Mouse (Mus musculus) adrenal gland (tissue): ENCODE results near the gene Dpp4.

ENCODE experiments used
- intact Hi-C: fragments of 180-260 bp; cut with DNase I; formaldehyde crosslinking; loops from one replicate; pipeline ENCODE4 v1.15.1; 2025

The Dpp4 gene

GRCm38 (mm10) chr2:62363606-62364005 is 48.4 kb downstream of the Dpp4 start:
- intact Hi-C loops, result no loop called here

- intact Hi-C loops, result no loop called here
Observed at GRCm38 (mm10) chr2:62362211-62362610, 49.8 kb downstream of the Dpp4 start.

DNA sequence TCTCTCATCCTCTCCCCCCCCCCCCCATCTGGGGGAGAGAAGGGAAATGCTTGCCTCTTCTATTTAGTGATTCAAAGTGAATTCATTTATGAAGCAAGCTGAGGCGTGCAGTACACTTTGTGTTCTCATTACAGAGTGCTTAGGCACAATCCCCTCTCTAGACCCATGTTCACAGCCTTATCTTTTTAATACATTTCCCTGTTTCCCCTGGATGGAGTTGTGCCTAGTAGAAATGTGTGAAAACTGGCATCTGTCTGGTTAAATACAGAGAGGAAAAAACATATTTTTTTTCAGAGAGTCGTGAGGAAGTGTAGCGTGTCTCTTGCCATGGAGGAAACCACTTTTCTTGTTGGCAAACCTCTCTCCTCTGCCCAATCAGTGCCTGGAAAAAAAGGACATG is 50.5 kb downstream of the Dpp4 start:
- intact Hi-C loops, result no loop called here

DNA sequence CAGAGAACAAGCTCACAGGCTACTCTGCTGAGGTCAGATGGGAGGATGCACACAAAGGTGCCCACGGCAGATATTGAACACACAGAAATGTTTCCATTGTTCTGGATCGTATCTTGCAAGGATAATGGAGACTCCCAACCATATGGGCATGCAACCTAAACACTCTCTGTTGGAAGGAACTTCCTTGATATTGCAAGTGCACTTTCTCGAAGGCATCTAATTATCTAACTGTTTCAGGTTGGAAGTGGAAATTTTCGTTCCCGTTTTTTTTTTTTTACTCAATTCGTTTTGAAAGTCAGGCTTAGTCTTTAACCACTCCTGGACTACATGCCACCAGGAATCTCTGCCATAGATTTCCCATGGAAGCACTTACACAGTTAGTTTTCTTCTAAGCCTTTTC is 51.2 kb downstream of the Dpp4 start:
- intact Hi-C loops, result no loop called here

- intact Hi-C loops, result no loop called here
Observed at GRCm38 (mm10) chr2:62357259-62357658, 54.8 kb downstream of the Dpp4 start.

- intact Hi-C loops, result no loop called here
Observed at GRCm38 (mm10) chr2:62356606-62357005, 55.4 kb downstream of the Dpp4 start.

GRCm38 (mm10) chr2:62355766-62356165 is 56.3 kb downstream of the Dpp4 start:
- intact Hi-C loops, result no loop called here

GRCm38 (mm10) chr2:62352035-62352434 is 60.0 kb downstream of the Dpp4 start:
- intact Hi-C loops, result no loop called here

GRCm38 (mm10) chr2:62347762-62348161 is 64.3 kb downstream of the Dpp4 start:
- intact Hi-C loops, result loop anchor here (5.0 kb wide), 1 partner anchor 110 kb away; no protein-coding TSS in a partner anchor

GRCm38 (mm10) chr2:62346771-62347170 is 65.3 kb downstream of the Dpp4 start:
- intact Hi-C loops, result loop anchor here (5.0 kb wide), 1 partner anchor 111 kb away; no protein-coding TSS in a partner anchor

DNA sequence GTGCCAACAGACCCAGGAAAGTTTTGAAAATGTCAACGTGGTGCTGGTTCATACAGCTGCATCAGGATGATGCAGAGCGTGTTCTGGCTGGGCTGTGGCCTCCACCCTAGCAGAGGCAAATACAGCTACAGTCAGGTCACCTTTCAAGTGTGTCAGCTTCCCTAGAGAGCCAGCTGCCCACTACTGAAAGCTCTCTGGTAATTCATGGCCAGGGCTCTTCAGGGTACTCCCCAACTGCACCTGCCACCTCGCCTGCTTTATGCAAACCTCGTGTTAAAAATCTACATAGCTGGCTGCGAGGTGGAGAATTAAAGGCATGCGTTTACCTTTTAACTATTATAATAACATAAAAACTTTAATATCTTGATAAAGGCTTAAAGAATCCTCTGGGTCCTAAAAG is 67.7 kb downstream of the Dpp4 start:
- intact Hi-C loops, result no loop called here

- intact Hi-C loops, result no loop called here
Observed at GRCm38 (mm10) chr2:62341734-62342128, 70.3 kb downstream of the Dpp4 start.

- intact Hi-C loops, result no loop called here
Observed at GRCm38 (mm10) chr2:62341061-62341733, 70.8 kb downstream of the Dpp4 start.

GRCm38 (mm10) chr2:62339222-62339944 is 72.6 kb downstream of the Dpp4 start:
- intact Hi-C loops, result no loop called here

- intact Hi-C loops, result no loop called here
Observed at GRCm38 (mm10) chr2:62337086-62337485, 74.9 kb downstream of the Dpp4 start.

GRCm38 (mm10) chr2:62334397-62335243 is 77.4 kb downstream of the Dpp4 start:
- intact Hi-C loops, result no loop called here

- intact Hi-C loops, result no loop called here
Observed at GRCm38 (mm10) chr2:62332465-62332864, 79.6 kb downstream of the Dpp4 start.

DNA sequence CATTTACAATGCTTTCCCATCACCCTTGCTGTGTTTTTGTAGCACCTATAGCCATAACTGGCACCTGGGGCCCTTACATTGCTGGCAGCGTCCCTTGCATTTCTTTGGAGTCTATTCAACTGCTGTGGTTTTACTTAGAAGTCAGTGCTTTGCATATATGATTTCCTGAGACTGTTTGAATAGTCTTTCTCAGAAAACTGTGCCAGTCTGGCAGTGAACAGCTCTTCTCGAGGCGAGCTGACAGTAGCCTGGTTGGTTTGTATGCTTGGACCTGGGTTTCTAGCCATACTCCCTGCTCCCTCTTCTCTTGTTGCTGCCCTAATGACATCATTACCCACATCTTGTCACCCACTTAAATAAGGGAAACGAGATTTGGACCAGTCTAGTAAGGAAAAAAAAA is 80.1 kb downstream of the Dpp4 start:
- intact Hi-C loops, result no loop called here

- intact Hi-C loops, result no loop called here
Observed at GRCm38 (mm10) chr2:62325388-62325787, 86.6 kb downstream of the Dpp4 start.

- intact Hi-C loops, result no loop called here
Observed at GRCm38 (mm10) chr2:62323078-62323637, 88.9 kb downstream of the Dpp4 start.

- intact Hi-C loops, result no loop called here
Observed at GRCm38 (mm10) chr2:62319489-62319888, 92.5 kb downstream of the Dpp4 start.

DNA sequence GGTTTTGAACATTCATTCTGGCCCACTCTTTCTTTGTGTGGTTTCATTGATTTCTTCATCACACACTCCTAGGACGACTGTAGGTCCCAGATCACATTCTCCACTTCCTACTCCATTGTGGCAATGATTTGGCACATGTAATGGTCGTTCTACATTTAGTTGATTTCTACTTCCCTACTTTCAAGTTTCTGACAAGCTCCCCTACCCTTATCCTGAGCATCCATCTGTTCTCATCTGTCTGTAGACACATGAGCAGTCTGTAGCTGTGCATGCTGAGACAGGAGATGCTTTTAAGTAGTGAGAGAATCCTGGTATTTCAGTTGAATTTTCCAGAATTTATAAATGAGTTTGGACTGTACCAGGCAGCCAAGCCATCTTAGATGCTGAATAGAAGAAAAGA is 95.1 kb downstream of the Dpp4 start:
- intact Hi-C loops, result no loop called here
